Mouse (Mus musculus): ENCODE data around the gene Eya4. TPM values are rescaled to one million over a fixed set of nuclear protein-coding genes. Genes with fewer than 3 reads are reported as not detected.

Gene Eya4
- polyA plus RNA-seq, 1 experiment from 2014 or later, result 17.9 TPM

- H3K9ac ChIP-seq, result no peak overlapping the region
- H3K9me3 ChIP-seq, result no peaks in the 10 kb centered on the region
- no peaks in the 10 kb centered on the region for H3K4me1 ChIP-seq
- no peaks in the 10 kb centered on the region for H3K27me3 ChIP-seq
- 86% methylated on average over 1 of the region's 1 CpGs for WGBS
- no peak overlapping the region for H3K4me3 ChIP-seq
- H3K4me2 ChIP-seq (replicated peaks), result no peak overlapping the region
- H3K36me3 ChIP-seq, result no peaks in the 10 kb centered on the region
- no peak overlapping the region for H3K27ac ChIP-seq
- ATAC-seq (ENCODE audit: insufficient number of reproducible peaks, insufficient read depth, low FRiP score, low TSS enrichment), result no peak
These were observed 222.6 kb downstream of the Eya4 start for GRCm38 (mm10) chr10:23127947-23128346.

GRCm38 (mm10) chr10:23127151-23127550 is 223.4 kb downstream of the Eya4 start:
- no peak overlapping the region for H3K4me3 ChIP-seq
- H3K4me2 ChIP-seq (replicated peaks), result no peak overlapping the region
- H3K36me3 ChIP-seq, result no peaks in the 10 kb centered on the region
- ATAC-seq (ENCODE audit: insufficient number of reproducible peaks, insufficient read depth, low FRiP score, low TSS enrichment), result no peak
- H3K9ac ChIP-seq, result no peak overlapping the region
- WGBS, result 88% methylated on average over 1 of the region's 1 CpGs
- H3K27me3 ChIP-seq, result no peaks in the 10 kb centered on the region
- H3K9me3 ChIP-seq, result no peaks in the 10 kb centered on the region
- no peaks in the 10 kb centered on the region for H3K4me1 ChIP-seq
- no peak overlapping the region for H3K27ac ChIP-seq

- Histone ChIP-seq H3K4me1 (no peaks in the 10 kb centered on the region), H3K27ac (no peak overlapping the region), H3K9ac (no peak overlapping the region), H3K9me3 (no peaks in the 10 kb centered on the region), H3K4me2 (replicated peaks) (no peak overlapping the region), H3K4me3 (no peak overlapping the region), H3K27me3 (no peaks in the 10 kb centered on the region), H3K36me3 (no peaks in the 10 kb centered on the region)
- WGBS, result 60% methylated on average over 5 of the region's 5 CpGs
- ATAC-seq (ENCODE audit: insufficient number of reproducible peaks, insufficient read depth, low FRiP score, low TSS enrichment), result no peak
These were observed 224.1 kb downstream of the Eya4 start for GRCm38 (mm10) chr10:23126529-23126928.

GRCm38 (mm10) chr10:23120437-23120836 is 230.1 kb downstream of the Eya4 start:
- WGBS, result 40% methylated on average over 2 of the region's 2 CpGs
- no peaks in the 10 kb centered on the region for H3K27me3 ChIP-seq
- no peak overlapping the region for H3K4me2 ChIP-seq (replicated peaks)
- H3K27ac ChIP-seq, result no peak overlapping the region
- H3K9ac ChIP-seq, result no peak overlapping the region
- peaks cover 9% of the 10 kb centered on the region; the same call in 1 of the 2 replicates for H3K4me1 ChIP-seq
- H3K9me3 ChIP-seq, result no peaks in the 10 kb centered on the region
- no peak for ATAC-seq (ENCODE audit: insufficient number of reproducible peaks, insufficient read depth, low FRiP score, low TSS enrichment)
- H3K4me3 ChIP-seq, result no peak overlapping the region
- no peaks in the 10 kb centered on the region for H3K36me3 ChIP-seq

GRCm38 (mm10) chr10:23116786-23117410 is 233.7 kb downstream of the Eya4 start:
- Histone ChIP-seq H3K9me3 (no peaks in the 10 kb centered on the region), H3K4me3 (no peak overlapping the region), H3K9ac (no peak overlapping the region), H3K27me3 (no peaks in the 10 kb centered on the region), H3K36me3 (no peaks in the 10 kb centered on the region), H3K27ac (no peak overlapping the region), H3K4me1 (peaks cover 9% of the 10 kb centered on the region; the same call in 1 of the 2 replicates), H3K4me2 (replicated peaks) (no peak overlapping the region)
- ATAC-seq (ENCODE audit: insufficient number of reproducible peaks, insufficient read depth, low FRiP score, low TSS enrichment), result no peak
- WGBS, result 24% methylated on average over 10 of the region's 10 CpGs

GRCm38 (mm10) chr10:23116063-23116462 is 234.5 kb downstream of the Eya4 start:
- Histone ChIP-seq H3K4me3 (no peak overlapping the region), H3K27ac (no peak overlapping the region), H3K27me3 (no peaks in the 10 kb centered on the region), H3K4me2 (replicated peaks) (no peak overlapping the region), H3K9ac (no peak overlapping the region), H3K36me3 (no peaks in the 10 kb centered on the region), H3K9me3 (no peaks in the 10 kb centered on the region), H3K4me1 (peaks cover 9% of the 10 kb centered on the region; the same call in 1 of the 2 replicates)
- 82% methylated on average over 8 of the region's 8 CpGs for WGBS
- ATAC-seq (ENCODE audit: insufficient number of reproducible peaks, insufficient read depth, low FRiP score, low TSS enrichment), result no peak

- H3K9ac ChIP-seq, result no peak overlapping the region
- no peaks in the 10 kb centered on the region for H3K9me3 ChIP-seq
- 71% methylated on average over 3 of the region's 3 CpGs for WGBS
- no peak overlapping the region for H3K4me2 ChIP-seq (replicated peaks)
- no peak overlapping the region for H3K27ac ChIP-seq
- 0 out of 2 replicates have a peak, but pooled peaks cover 1% of the 10 kb centered on the region for H3K4me1 ChIP-seq
- no peak overlapping the region for H3K4me3 ChIP-seq
- no peaks in the 10 kb centered on the region for H3K36me3 ChIP-seq
- ATAC-seq (ENCODE audit: insufficient number of reproducible peaks, insufficient read depth, low FRiP score, low TSS enrichment), result no peak
- H3K27me3 ChIP-seq, result no peaks in the 10 kb centered on the region
These were observed 235.3 kb downstream of the Eya4 start for GRCm38 (mm10) chr10:23115321-23115720.

GRCm38 (mm10) chr10:23108122-23108521 is 242.5 kb downstream of the Eya4 start:
- no peak for ATAC-seq (ENCODE audit: insufficient number of reproducible peaks, insufficient read depth, low FRiP score, low TSS enrichment)
- Histone ChIP-seq H3K36me3 (no peaks in the 10 kb centered on the region), H3K9ac (no peak overlapping the region), H3K27ac (no peak overlapping the region), H3K27me3 (no peaks in the 10 kb centered on the region), H3K4me2 (replicated peaks) (no peak overlapping the region), H3K4me3 (no peak overlapping the region), H3K4me1 (no peaks in the 10 kb centered on the region), H3K9me3 (no peaks in the 10 kb centered on the region)
- 80% methylated on average over 4 of the region's 4 CpGs for whole genome bisulfite sequencing

- Histone ChIP-seq H3K27me3 (no peaks in the 10 kb centered on the region), H3K27ac (no peak overlapping the region), H3K4me3 (no peak overlapping the region), H3K4me2 (replicated peaks) (no peak overlapping the region), H3K4me1 (peaks cover 13% of the 10 kb centered on the region; the same call in 1 of the 2 replicates), H3K9me3 (no peaks in the 10 kb centered on the region), H3K9ac (no peak overlapping the region), H3K36me3 (no peaks in the 10 kb centered on the region)
- no peak for ATAC-seq (ENCODE audit: insufficient number of reproducible peaks, insufficient read depth, low FRiP score, low TSS enrichment)
- WGBS, result 75% methylated on average over 7 of the region's 7 CpGs
These were observed 258.1 kb downstream of the Eya4 start for GRCm38 (mm10) chr10:23092517-23092916.

GRCm38 (mm10) chr10:23091552-23091951 is 259.0 kb downstream of the Eya4 start:
- H3K27ac ChIP-seq, result no peak overlapping the region
- no peaks in the 10 kb centered on the region for H3K27me3 ChIP-seq
- H3K4me2 ChIP-seq (replicated peaks), result no peak overlapping the region
- 64% methylated on average over 3 of the region's 3 CpGs for WGBS
- no peaks in the 10 kb centered on the region for H3K36me3 ChIP-seq
- ATAC-seq (ENCODE audit: insufficient number of reproducible peaks, insufficient read depth, low FRiP score, low TSS enrichment), result no peak
- H3K9ac ChIP-seq, result no peak overlapping the region
- peaks cover 13% of the 10 kb centered on the region; the same call in 1 of the 2 replicates for H3K4me1 ChIP-seq
- H3K9me3 ChIP-seq, result no peaks in the 10 kb centered on the region
- no peak overlapping the region for H3K4me3 ChIP-seq

GRCm38 (mm10) chr10:23090323-23090722 is 260.3 kb downstream of the Eya4 start:
- no peaks in the 10 kb centered on the region for H3K27me3 ChIP-seq
- no peaks in the 10 kb centered on the region for H3K9me3 ChIP-seq
- no peak overlapping the region for H3K4me2 ChIP-seq (replicated peaks)
- no peak overlapping the region for H3K9ac ChIP-seq
- H3K4me1 ChIP-seq, result peaks cover 13% of the 10 kb centered on the region; the same call in 1 of the 2 replicates
- whole genome bisulfite sequencing, result 74% methylated on average over 1 of the region's 1 CpGs
- H3K36me3 ChIP-seq, result no peaks in the 10 kb centered on the region
- no peak overlapping the region for H3K4me3 ChIP-seq
- no peak overlapping the region for H3K27ac ChIP-seq
- ATAC-seq (ENCODE audit: insufficient number of reproducible peaks, insufficient read depth, low FRiP score, low TSS enrichment), result no peak

GRCm38 (mm10) chr10:23089271-23089670 is 261.3 kb downstream of the Eya4 start:
- H3K27ac ChIP-seq, result no peak overlapping the region
- H3K27me3 ChIP-seq, result no peaks in the 10 kb centered on the region
- no peaks in the 10 kb centered on the region for H3K36me3 ChIP-seq
- no peak overlapping the region for H3K4me3 ChIP-seq
- no peak overlapping the region for H3K9ac ChIP-seq
- H3K4me1 ChIP-seq, result peaks cover 13% of the 10 kb centered on the region; the same call in 1 of the 2 replicates
- 87% methylated on average over 6 of the region's 6 CpGs for WGBS
- H3K4me2 ChIP-seq (replicated peaks), result no peak overlapping the region
- no peak for ATAC-seq (ENCODE audit: insufficient number of reproducible peaks, insufficient read depth, low FRiP score, low TSS enrichment)
- H3K9me3 ChIP-seq, result no peaks in the 10 kb centered on the region

Measured in embryonic facial prominence, embryonic 12.5 days (tissue).